Mouse (Mus musculus) liver, adult 2 months (tissue): Measurements from ENCODE around the gene Usp3. TPM values are rescaled to one million over a fixed set of nuclear protein-coding genes. Genes with fewer than 3 reads are reported as not detected.

Experiments
- DNase-seq: peaks from one replicate; pipeline ENCODE4 v3.0.0-alpha.2; 2011; ENCODE audit warnings: low read depth, low spot score; ENCODE audit errors: extremely low read depth
- H3K27ac ChIP-seq: fragments of 200-500 bp; replicated peaks from 2 replicates; pipeline ENCODE4 v1.5.1; 2012; ENCODE audit warnings: low read depth, mild to moderate bottlenecking, control low read depth, inconsistent platforms, low read length; ENCODE audit not compliant: insufficient read depth
- H3K27me3 ChIP-seq: fragments of 200-500 bp; 2 replicates; pipeline ENCODE4 v1.6.1; 2012; ENCODE audit warnings: mild to moderate bottlenecking, moderate library complexity, low read length, inconsistent platforms; ENCODE audit not compliant: control insufficient read depth, insufficient read depth
- H3K36me3 ChIP-seq: fragments of 200-500 bp; 2 replicates; pipeline ENCODE4 v1.6.1; 2012; ENCODE audit warnings: low read length, inconsistent platforms; ENCODE audit not compliant: control insufficient read depth, insufficient read depth
- H3K4me1 ChIP-seq: fragments of 200-500 bp; 2 replicates; pipeline ENCODE4 v1.6.1; 2011; ENCODE audit warnings: low read length; ENCODE audit not compliant: control insufficient read depth, insufficient read depth
- H3K4me3 ChIP-seq: fragments of 200-500 bp; 2 replicates; pipeline ENCODE4 v1.5.1; 2011; ENCODE audit warnings: low read depth, mild to moderate bottlenecking, control low read depth, low read length, moderate library complexity; ENCODE audit not compliant: insufficient read depth
- H3K79me2 ChIP-seq: fragments of 200-500 bp; 2 replicates; pipeline ENCODE4 v1.6.1; 2012; ENCODE audit warnings: inconsistent platforms, mild to moderate bottlenecking, low read length, moderate library complexity; ENCODE audit not compliant: control insufficient read depth, insufficient read depth
- H3K9ac ChIP-seq: fragments of 200-500 bp; 2 replicates; pipeline ENCODE4 v1.6.1; 2012; ENCODE audit warnings: low read depth, mild to moderate bottlenecking, control low read depth, inconsistent platforms, low read length
- CTCF ChIP-seq: fragments of 200-500 bp; IDR thresholded peaks from 2 replicates; pipeline ENCODE4 v1.5.1; 2011; ENCODE audit warnings: low read depth, low read length, control low read depth
- POLR2A ChIP-seq: fragments of 200-500 bp; IDR thresholded peaks from 2 replicates; pipeline ENCODE4 v1.6.1; 2011; ENCODE audit warnings: low read length, control low read depth; ENCODE audit not compliant: insufficient read depth; ENCODE audit errors: extremely low read depth
- WGBS: fragments of 180-500 bp; shearing (Covaris S2); methylation state at CpG from one replicate; pipeline ENCODE4 v1.1.7; 2018; 5-methylcytosine and 5-hydroxymethylcytosine counted together
- polyA plus RNA-seq: library from polyadenylated mRNA; depleted of rRNA; stranded (reverse); fragments of >200 nt; gene quantifications from 2 replicates; pipeline ENCODE4 v1.2.3, GENCODE M21; 2012
- total RNA-seq: library from RNA; depleted of rRNA; stranded (reverse); fragments of >200 nt; gene quantifications from 2 replicates; pipeline ENCODE4 v1.2.3, GENCODE M21; 2014

Usp3 gene
- total and polyA plus RNA-seq, 2 experiments, result 11.2 to 37.7 TPM

DNA sequence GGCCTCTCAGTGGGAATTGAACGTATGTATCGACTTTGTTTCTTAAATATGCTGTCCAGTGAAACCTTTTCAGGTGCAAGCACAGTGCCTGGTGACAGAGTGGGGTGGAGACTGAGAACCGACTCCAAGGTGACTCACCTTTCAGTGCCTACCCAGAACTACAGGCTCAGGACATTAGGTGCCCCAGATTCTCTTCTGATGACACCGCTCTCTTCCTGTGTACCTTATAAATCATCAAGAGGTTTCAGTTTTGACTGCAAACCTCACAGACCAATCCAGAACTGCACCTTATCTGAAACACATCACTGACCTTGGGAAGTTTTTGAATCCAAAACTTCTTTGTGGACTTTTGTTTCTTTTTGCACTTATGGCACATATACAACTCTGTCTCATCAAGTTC, 72.6 kb downstream of the Usp3 start:
- H3K36me3 ChIP-seq, result peaks cover 63% of the 10 kb centered on the region
- WGBS, result 94% methylated on average over 4 of the region's 4 CpGs
- no peak for DNase-seq
- no peaks in the 10 kb centered on the region for H3K79me2 ChIP-seq
- H3K4me3 ChIP-seq, result no peak overlapping the region
- no peak overlapping the region for H3K27ac ChIP-seq
- H3K4me1 ChIP-seq, result no peaks in the 10 kb centered on the region; the same call in 1 of the 2 replicates
- no peak overlapping the region for H3K9ac ChIP-seq
- TF ChIP-seq CTCF (no peak), POLR2A (no peak)
- no peaks in the 10 kb centered on the region for H3K27me3 ChIP-seq

DNA sequence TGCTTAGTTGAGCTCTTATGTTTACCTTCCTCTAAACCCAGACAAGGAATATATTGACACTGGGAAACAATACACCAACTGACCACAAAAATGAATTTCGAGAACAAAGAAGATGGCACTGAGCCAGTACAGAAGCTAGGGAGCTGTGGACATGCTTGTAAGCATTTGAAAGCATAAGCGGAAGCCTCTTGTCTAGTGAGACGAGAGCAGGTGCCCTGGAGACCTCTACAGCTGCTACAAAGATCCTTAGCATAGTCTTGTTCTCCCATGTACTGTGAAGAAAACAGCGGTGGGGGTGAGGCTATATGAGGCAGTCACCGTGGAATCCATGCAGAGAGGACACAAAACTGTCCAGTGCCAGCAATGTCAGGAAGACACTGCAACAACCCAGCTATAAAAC, 74.0 kb downstream of the Usp3 start:
- WGBS, result 79% methylated on average over 5 of the region's 5 CpGs
- no peak overlapping the region for H3K4me3 ChIP-seq
- no peaks in the 10 kb centered on the region for H3K79me2 ChIP-seq
- no peaks in the 10 kb centered on the region for H3K27me3 ChIP-seq
- peaks cover 52% of the 10 kb centered on the region for H3K36me3 ChIP-seq
- peaks cover 1% of the 10 kb centered on the region; the same call in 1 of the 2 replicates for H3K4me1 ChIP-seq
- TF ChIP-seq POLR2A (no peak), CTCF (no peak)
- H3K27ac ChIP-seq, result no peak overlapping the region; the same call in 1 of the 2 replicates
- no peak for DNase-seq
- H3K9ac ChIP-seq, result no peak overlapping the region

DNA sequence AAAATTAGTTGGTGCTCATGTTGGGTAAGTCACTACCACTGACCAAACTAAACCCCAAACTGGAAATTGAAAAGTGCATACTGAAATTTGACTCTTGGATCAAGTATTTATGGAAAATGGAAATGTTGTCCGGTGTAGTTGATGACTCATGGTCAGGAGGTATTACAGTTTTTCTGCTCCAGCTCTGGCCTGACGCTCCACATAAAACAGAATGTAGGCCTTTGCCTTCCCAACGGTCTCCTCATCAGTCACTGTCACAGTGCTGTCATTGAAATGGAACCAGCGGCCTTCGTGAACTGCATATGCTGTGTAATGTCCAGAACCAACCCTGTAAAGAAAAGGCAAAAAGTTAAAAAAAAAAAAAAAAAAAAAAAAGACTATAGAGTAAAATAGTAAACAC, 74.7 kb downstream of the Usp3 start:
- no peak overlapping the region for H3K27ac ChIP-seq
- no peaks in the 10 kb centered on the region for H3K79me2 ChIP-seq
- WGBS, result 91% methylated on average over 5 of the region's 5 CpGs
- no peaks in the 10 kb centered on the region for H3K27me3 ChIP-seq
- DNase-seq, result no peak
- no peak overlapping the region for H3K9ac ChIP-seq
- peaks cover 49% of the 10 kb centered on the region for H3K36me3 ChIP-seq
- peaks cover 6% of the 10 kb centered on the region for H3K4me1 ChIP-seq
- H3K4me3 ChIP-seq, result no peak overlapping the region
- TF ChIP-seq CTCF (no peak), POLR2A (no peak)

DNA sequence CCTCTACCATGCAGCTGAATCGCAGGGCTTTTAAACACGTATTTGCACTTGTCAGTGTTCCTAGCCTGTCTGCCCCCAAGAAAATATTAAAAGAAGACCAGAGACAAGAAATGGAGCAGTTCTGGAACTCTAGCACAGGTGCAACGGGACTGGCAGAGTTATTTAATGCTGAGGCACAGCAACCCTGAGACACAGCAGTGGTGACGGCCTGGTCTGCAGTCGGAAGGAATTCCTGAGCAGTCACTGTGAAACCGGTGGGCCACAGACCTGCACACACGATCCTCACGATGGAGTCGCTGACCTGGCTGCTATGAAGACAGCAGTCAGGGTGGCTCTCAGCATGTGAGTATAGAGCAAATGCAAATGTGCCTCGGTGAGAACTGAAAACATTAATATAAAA, 75.2 kb downstream of the Usp3 start:
- H3K4me1 ChIP-seq, result peaks cover 9% of the 10 kb centered on the region
- no peak overlapping the region for H3K9ac ChIP-seq
- no peak overlapping the region for H3K4me3 ChIP-seq
- no peaks in the 10 kb centered on the region for H3K79me2 ChIP-seq
- H3K27ac ChIP-seq, result no peak overlapping the region
- DNase-seq, result no peak
- no peaks in the 10 kb centered on the region for H3K27me3 ChIP-seq
- TF ChIP-seq POLR2A (no peak), CTCF (no peak)
- 97% methylated on average over 10 of the region's 10 CpGs for WGBS
- peaks cover 47% of the 10 kb centered on the region for H3K36me3 ChIP-seq

DNA sequence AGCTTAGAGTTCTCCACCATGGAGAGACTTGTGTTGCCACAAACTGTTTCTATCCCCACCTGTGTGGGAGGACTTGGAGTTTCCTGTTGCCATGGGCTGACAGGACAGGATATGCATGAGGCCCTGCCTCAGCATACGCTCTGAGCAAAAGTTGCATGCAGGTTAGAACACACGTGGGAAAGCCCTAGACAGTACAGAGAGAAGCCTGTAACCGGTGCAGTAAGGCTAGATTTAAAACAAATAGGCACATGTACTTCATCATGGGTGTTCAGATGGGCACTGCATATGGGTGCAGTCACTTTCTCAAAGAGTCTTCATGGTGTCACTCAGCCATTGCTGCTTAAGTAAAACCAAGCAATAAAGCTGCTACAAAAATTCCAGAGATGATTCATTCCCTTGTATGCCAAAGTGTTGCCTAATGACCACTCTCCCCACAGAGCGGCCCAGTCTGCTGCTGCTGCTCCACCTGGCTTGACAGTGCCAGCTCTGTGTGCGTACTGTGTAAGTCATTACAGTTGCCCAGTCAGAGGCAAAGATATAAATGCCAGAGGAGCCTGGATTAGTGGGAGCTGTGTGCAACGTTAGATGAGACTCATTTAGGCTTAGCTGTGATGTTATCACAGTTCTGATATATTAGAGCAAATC, 76.5 kb downstream of the Usp3 start:
- DNase-seq, result no peak
- H3K27ac ChIP-seq, result no peak overlapping the region
- 70% methylated on average over 6 of the region's 6 CpGs for WGBS
- peaks cover 41% of the 10 kb centered on the region for H3K36me3 ChIP-seq
- peaks cover 9% of the 10 kb centered on the region for H3K4me1 ChIP-seq
- no peaks in the 10 kb centered on the region for H3K27me3 ChIP-seq
- H3K9ac ChIP-seq, result no peak overlapping the region
- TF ChIP-seq CTCF (no peak), POLR2A (no peak)
- no peaks in the 10 kb centered on the region for H3K79me2 ChIP-seq
- H3K4me3 ChIP-seq, result no peak overlapping the region

DNA sequence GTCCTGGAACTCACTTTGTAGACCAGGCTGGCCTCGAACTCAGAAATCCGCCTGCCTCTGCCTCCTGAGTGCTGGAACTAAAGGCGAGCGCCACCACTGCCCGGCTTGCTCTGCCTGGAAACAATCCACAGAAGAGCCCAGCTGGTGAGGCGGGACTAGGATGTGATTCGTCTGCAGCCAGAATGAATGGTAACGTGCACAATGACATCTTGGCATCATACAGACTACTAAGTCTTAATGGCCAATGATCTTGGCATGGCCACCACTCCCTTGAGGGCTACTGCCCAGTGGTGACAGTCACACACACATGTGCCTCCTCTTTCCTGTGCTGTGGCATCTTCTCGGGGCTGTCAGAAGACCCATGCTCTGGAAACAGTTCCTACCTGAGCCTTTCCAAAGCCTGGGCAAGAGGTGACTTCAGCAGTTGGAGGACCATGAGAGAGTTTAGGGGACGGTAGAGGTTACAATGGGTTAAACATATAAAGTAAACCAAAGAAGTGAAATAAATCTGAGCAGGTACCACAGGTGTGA, 77.2 kb downstream of the Usp3 start:
- H3K9ac ChIP-seq, result no peak overlapping the region
- no peak for TF ChIP-seq CTCF
- no peak for TF ChIP-seq POLR2A
- WGBS, result 88% methylated on average over 10 of the region's 10 CpGs
- DNase-seq, result no peak
- no peaks in the 10 kb centered on the region for H3K79me2 ChIP-seq
- H3K36me3 ChIP-seq, result peaks cover 39% of the 10 kb centered on the region
- no peaks in the 10 kb centered on the region for H3K27me3 ChIP-seq
- H3K27ac ChIP-seq, result no peak overlapping the region
- H3K4me1 ChIP-seq, result peaks cover 10% of the 10 kb centered on the region
- H3K4me3 ChIP-seq, result no peak overlapping the region
